Mouse (Mus musculus): ENCODE measurements around the gene Apba3.

- TF ChIP-seq CTCF (IDR thresholded peaks at IDR 0.05; ENCODE audit: extremely low read depth, insufficient read length, insufficient replicate concordance, low read depth, low read length) (peak; percentile 97), POLR2A (IDR thresholded peaks at IDR 0.05; ENCODE audit: low read depth, low read length) (no peak)
Observed at GRCm38 (mm10) chr10:81287513-81288157, 20.9 kb downstream of the Apba3 start.

Measured in small intestine, adult 2 months (tissue).